Mouse (Mus musculus): ENCODE results near the gene Tmem259.
A peak's percentile ranks its signal among the peaks of the same experiment; 100 is the strongest.

DNA sequence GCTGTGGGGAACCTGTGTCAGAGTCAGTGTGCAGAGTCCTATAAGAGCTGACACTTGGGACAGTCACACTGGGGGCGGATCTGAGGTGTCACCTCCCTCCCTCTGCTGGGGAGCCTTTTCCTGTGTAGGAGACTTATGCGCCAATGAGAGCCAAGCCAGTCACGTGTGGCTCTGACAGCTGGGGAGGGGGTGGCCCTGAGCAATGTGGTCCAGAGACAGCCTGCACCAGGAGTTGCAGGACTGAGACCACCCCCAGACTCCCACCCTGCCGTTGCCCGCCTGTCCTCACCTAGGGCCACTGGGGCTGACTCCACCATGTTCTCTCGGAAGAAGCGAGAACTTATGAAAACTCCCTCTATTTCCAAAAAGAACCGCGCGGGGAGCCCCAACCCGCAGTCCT is 32.4 kb upstream of the Tmem259 start, which contains the start of gene Arhgap45:
- TF ChIP-seq CTCF (IDR thresholded peaks at IDR 0.05; ENCODE audit: control insufficient read depth, insufficient read depth, low read length) = no peak
- TF ChIP-seq POLR2A (IDR thresholded peaks at IDR 0.05; ENCODE audit: borderline replicate concordance, control insufficient read depth, low read depth, low read length) = peak; percentile 82
